ENCODE assay signal across 9 mouse cellular contexts in the genomic region with DNA sequence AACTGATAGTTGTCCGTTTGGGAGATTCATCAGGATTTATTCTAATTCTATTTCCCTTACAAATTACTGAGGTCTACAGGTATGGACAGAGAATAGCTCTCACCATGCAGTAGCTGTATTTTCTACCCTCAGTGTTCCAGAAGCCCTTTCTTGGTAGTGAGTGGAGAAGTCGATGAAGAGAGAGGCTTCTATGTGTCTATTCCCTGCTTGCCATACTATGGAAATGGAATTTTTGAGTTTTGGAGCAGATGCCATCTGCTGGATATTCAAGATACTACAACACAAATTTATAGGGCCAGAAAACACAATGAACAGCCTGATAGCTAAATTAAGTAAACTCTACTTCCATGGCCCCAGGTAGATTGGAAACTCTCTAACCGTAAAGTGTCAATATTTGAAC.
DNase-seq lines count a peak whose midpoint lies in the region; ATAC-seq and TF ChIP-seq lines count a peak whose summit lies in the region.
"Had no signal": no experiment of that assay in that cellular context is flagged by ENCODE, and none has a peak within 500 bp of the region (broad histone marks: within the 10 kb centered on the region; RNA-seq: fewer than 3 reads in every experiment).

No protein-coding gene starts in this region.

- peaks cover 13% of the 10 kb centered on the region for H3K4me1 ChIP-seq in kidney, embryonic 15.5 days
- H3K4me1 ChIP-seq in MEL (ENCODE audit: control insufficient read depth in 1 of 2, insufficient read depth in 2 of 2, low read length in 2 of 2): no peaks in the 10 kb centered on the region; a peak in 1 of 4 replicates
- H3K4me1 ChIP-seq in neural tube, embryonic 12.5 days: peaks cover 11% of the 10 kb centered on the region

- H3K9ac ChIP-seq in kidney, embryonic 15.5 days: no peak overlapping the region
- H3K9ac ChIP-seq in MEL (ENCODE audit: control insufficient read depth, low read depth, low read length, poor library complexity, severe bottlenecking): no peak overlapping the region
- 0 out of 2 replicates have a peak overlapping the region, but pooled peaks have one; percentile 33 for H3K9ac ChIP-seq in neural tube, embryonic 12.5 days
- H3K9ac ChIP-seq: embryonic facial prominence, embryonic 13.5 days had no signal

- WGBS in kidney, embryonic 15.5 days: 39% methylated on average over 3 of the region's 3 CpGs
- WGBS in neural tube, embryonic 12.5 days: 33% methylated on average over 3 of the region's 3 CpGs

- H3K27me3 ChIP-seq in kidney, embryonic 15.5 days: no peaks in the 10 kb centered on the region
- H3K27me3 ChIP-seq in MEL (ENCODE audit: control insufficient read depth in 1 of 2, insufficient read depth in 2 of 2, low read length in 2 of 2): peaks cover 0 to 2% of the 10 kb centered on the region in 2 experiments; a peak in 2 of 4 replicates
- H3K27me3 ChIP-seq in neural tube, embryonic 12.5 days (replicated peaks): no peaks in the 10 kb centered on the region
- H3K27me3 ChIP-seq: embryonic facial prominence, embryonic 13.5 days had no signal

- no peak overlapping the region for H3K4me3 ChIP-seq in kidney, embryonic 15.5 days (replicated peaks)
- no peak overlapping the region for H3K4me3 ChIP-seq in MEL (ENCODE audit: control insufficient read depth in 1 of 2, insufficient read depth in 1 of 2, low read depth in 2 of 2, low read length in 2 of 2)
- no peak overlapping the region for H3K4me3 ChIP-seq in neural tube, embryonic 12.5 days
- H3K4me3 ChIP-seq: embryonic facial prominence, embryonic 13.5 days had no signal

- no peak for DNase-seq in kidney, adult 18-20 months
- peak; percentile 78 for DNase-seq in MEL (ENCODE audit: low read depth, low spot score)
- DNase-seq in embryo, embryonic 10.5 days (ENCODE audit: low spot score): peak; percentile 82
- DNase-seq in spleen, postnatal 4 days (ENCODE audit: low spot score in 2 of 2): no peak
- DNase-seq in layer of hippocampus, adult 9-11 months: no peak

- TF ChIP-seq CTCF in MEL (IDR thresholded peaks at IDR 0.05 in 2 of 3, conservative IDR thresholded peaks at IDR 0.05 in 1 of 3; ENCODE audit: control insufficient read depth in 1 of 3, insufficient read depth in 1 of 3, low read depth in 2 of 3, low read length in 3 of 3, poor library complexity in 1 of 3, severe bottlenecking in 1 of 3): peak; percentile 41 to 97 (median 65)

- H3K27ac ChIP-seq in kidney, embryonic 15.5 days: peak overlapping the region; percentile 25
- H3K27ac ChIP-seq in MEL (ENCODE audit: control insufficient read depth, low read depth, low read length): no peak overlapping the region
- H3K27ac ChIP-seq in neural tube, embryonic 12.5 days: peak overlapping the region; percentile 75; the same call in 1 of the 2 replicates
- H3K27ac ChIP-seq: embryonic facial prominence, embryonic 13.5 days had no signal

- peak; percentile 78 for ATAC-seq in kidney, embryonic 15.5 days (replicated peaks; ENCODE audit: low FRiP score)
- peak; percentile 50 for ATAC-seq in inflammation-experienced regulatory T-cells, adult 6 months
- ATAC-seq in neural tube, embryonic 12.5 days (ENCODE audit: low FRiP score, low read depth): peak; percentile 86

- no peaks in the 10 kb centered on the region for H3K36me3 ChIP-seq in kidney, embryonic 15.5 days
- no peaks in the 10 kb centered on the region for H3K36me3 ChIP-seq in MEL (ENCODE audit: control insufficient read depth in 1 of 2, insufficient read depth in 2 of 2, low read length in 2 of 2)
- H3K36me3 ChIP-seq in neural tube, embryonic 12.5 days: no peaks in the 10 kb centered on the region
- H3K36me3 ChIP-seq: embryonic facial prominence, embryonic 13.5 days had no signal

- no peak for TF ChIP-seq POLR2A in MEL (IDR thresholded peaks at IDR 0.05; ENCODE audit: control insufficient read depth in 1 of 2, insufficient read depth in 1 of 2, low read depth in 1 of 2, low read length in 2 of 2, poor library complexity in 1 of 2)

- no peak overlapping the region; the same call in 1 of the 2 replicates for H3K4me2 ChIP-seq in kidney, embryonic 15.5 days
- peak overlapping the region; percentile 43 for H3K4me2 ChIP-seq in neural tube, embryonic 12.5 days (replicated peaks)
- H3K4me2 ChIP-seq: embryonic facial prominence, embryonic 13.5 days had no signal

- H3K9me3 ChIP-seq in kidney, embryonic 15.5 days (replicated peaks): no peaks in the 10 kb centered on the region
- no peaks in the 10 kb centered on the region for H3K9me3 ChIP-seq in MEL (replicated peaks; ENCODE audit: insufficient read depth, low read length)
- no peaks in the 10 kb centered on the region for H3K9me3 ChIP-seq in neural tube, embryonic 12.5 days
- H3K9me3 ChIP-seq: embryonic facial prominence, embryonic 13.5 days had no signal

- no peaks in the 10 kb centered on the region for H3K79me2 ChIP-seq in MEL (ENCODE audit: control insufficient read depth, insufficient read depth, low read length, poor library complexity)

- TF ChIP-seq EP300 in MEL (IDR thresholded peaks at IDR 0.05; ENCODE audit: low read depth in 1 of 2, low read length in 2 of 2): no peak

- peak; percentile 95 for TF ChIP-seq RAD21 in MEL (IDR thresholded peaks at IDR 0.05; ENCODE audit: low read depth, low read length)

TF ChIP-seq in MEL, 35 proteins besides CTCF, POLR2A, EP300 and RAD21:
- TF ChIP-seq SMC3 (IDR thresholded peaks at IDR 0.05; ENCODE audit: low read depth, low read length): peak; percentile 100
- TF ChIP-seq USF2 (IDR thresholded peaks at IDR 0.05; ENCODE audit: borderline replicate concordance in 1 of 2, insufficient read depth in 1 of 2, low read depth in 1 of 2, low read length in 2 of 2): no peak
- TF ChIP-seq ZC3H11A (IDR thresholded peaks at IDR 0.05; ENCODE audit: low read depth, low read length): peak; percentile 97
- no peak for TF ChIP-seq MAFK (IDR thresholded peaks at IDR 0.05; ENCODE audit: borderline replicate concordance, low read depth, low read length)

Comparison
In these comparisons a context has a peak if more than half of its experiments do, and no peak if none do; other contexts are left out.
1. DNase-seq: peak in MEL (single experiment) and embryo, embryonic 10.5 days (single experiment); none in kidney, adult 18-20 months (single experiment), spleen, postnatal 4 days (0 of 2) and layer of hippocampus, adult 9-11 months (single experiment).
2. Peak in every context shown above with its lines, with median percentiles within 50 percentile points of each other: ATAC-seq.